Mouse (Mus musculus) CD4-positive, CD25-positive, alpha-beta regulatory T cell, adult 4 months (primary cell): ENCODE measurements around the gene Vmn1r114. TPM values are rescaled to one million over a fixed set of nuclear protein-coding genes. Genes with fewer than 3 reads are reported as not detected.
"Not testable (repeated sequence)": the region's sequence is repeated elsewhere in the genome, so short reads cannot be mapped to it uniquely, and the experiment has no call there.

Experiments used
- ATAC-seq: one replicate; pipeline ENCODE4 v1.8.0; 2017
- polyA plus RNA-seq, 2 experiments: library from polyadenylated mRNA; unstranded; fragments of 100-300 nt; shearing (Covaris generic); gene quantifications; one replicate each; pipeline ENCODE4 v1.2.1; 2017

Gene Vmn1r114
- polyA plus RNA-seq = not detected

- not testable (repeated sequence) for ATAC-seq
Observed at GRCm38 (mm10) chr7:20812086-20812485, at the start of gene Vmn1r114. Vmn1r114 (minus strand) TSS chr7:20812186.

- not testable (repeated sequence) for ATAC-seq
Observed at GRCm38 (mm10) chr7:20844885-20845284, 32.9 kb upstream of the Vmn1r114 start, which contains the start of gene Vmn1r115. Vmn1r115 (minus strand) TSS chr7:20844985.

DNA sequence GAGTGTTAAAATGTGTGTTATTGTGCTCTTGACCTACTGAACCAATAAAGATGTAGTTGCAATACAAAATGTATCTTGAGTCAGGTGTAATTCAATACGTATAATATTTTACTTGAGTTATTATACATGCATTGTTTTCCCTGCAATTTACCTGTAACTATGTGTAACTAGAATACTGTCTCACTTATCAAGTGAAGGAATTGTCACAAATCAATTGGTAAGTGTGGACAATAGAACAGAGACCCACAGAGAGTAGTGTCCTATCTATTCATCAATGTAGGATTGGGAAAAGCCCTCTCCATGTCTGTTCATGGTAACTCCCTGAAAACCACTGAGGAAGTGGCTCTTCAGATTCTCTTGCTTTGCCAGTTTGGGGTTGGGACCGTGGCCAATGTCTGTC is 25.0 kb downstream of the Vmn1r114 start, which contains the start of gene Vmn1r113:
Gene Vmn1r113 (plus strand): TSS at position 301 of the 400 bp plus-strand sequence.
- ATAC-seq = not testable (repeated sequence)

DNA sequence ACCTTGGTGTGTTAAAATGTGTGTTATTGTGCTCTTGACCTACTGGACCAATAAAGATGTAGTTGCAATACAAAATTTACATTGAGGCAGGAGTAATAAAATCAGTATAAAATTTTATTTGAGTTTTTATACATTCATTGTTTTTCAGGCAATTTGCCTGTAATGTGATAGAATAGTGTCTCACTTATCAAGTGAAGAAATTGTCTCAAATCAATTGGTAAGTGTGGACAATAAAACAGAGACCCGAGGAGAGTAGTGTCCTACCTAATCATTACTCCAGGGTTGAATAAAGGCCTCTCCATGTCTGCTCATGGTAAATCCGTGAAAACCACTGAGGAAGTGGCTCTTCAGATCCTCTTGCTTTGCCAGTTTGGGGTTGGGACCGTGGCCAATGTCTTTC is 41.1 kb downstream of the Vmn1r114 start, which contains the start of gene Vmn1r112:
Gene Vmn1r112 (plus strand): TSS at position 301 of the 400 bp plus-strand sequence.
- ATAC-seq = not testable (repeated sequence)

Other genes with a start within 250 kb of the Vmn1r114 start
- not detected for gene Gm4141, start 235.9 kb downstream of the Vmn1r114 start, polyA plus RNA-seq
- not detected for gene Gm4513, start 213.2 kb downstream of the Vmn1r114 start, polyA plus RNA-seq
- not detected for gene Vmn1r107, start 143.3 kb downstream of the Vmn1r114 start, polyA plus RNA-seq
- not detected for gene Vmn1r111, start 109.0 kb downstream of the Vmn1r114 start, polyA plus RNA-seq
- gene Gm10668, start 81.6 kb downstream of the Vmn1r114 start, polyA plus RNA-seq = not detected
- gene Vmn1r112, start 41.0 kb downstream of the Vmn1r114 start, polyA plus RNA-seq = not detected
- gene Vmn1r113, start 24.9 kb downstream of the Vmn1r114 start, polyA plus RNA-seq = not detected
- gene Vmn1r115, start 32.8 kb upstream of the Vmn1r114 start, polyA plus RNA-seq = not detected
- not detected for gene Vmn1r116, start 60.1 kb upstream of the Vmn1r114 start, polyA plus RNA-seq
- not detected for gene Vmn1r117, start 71.9 kb upstream of the Vmn1r114 start, polyA plus RNA-seq
- gene Vmn1r118, start 100.2 kb upstream of the Vmn1r114 start, polyA plus RNA-seq = not detected
- not detected for gene Vmn1r119, start 200.3 kb upstream of the Vmn1r114 start, polyA plus RNA-seq
- gene Vmn1r120, start 241.6 kb upstream of the Vmn1r114 start, polyA plus RNA-seq = not detected